Mouse (Mus musculus): Measurements from ENCODE around the gene Arl2bp. TPM values are rescaled to one million over a fixed set of nuclear protein-coding genes. Genes with fewer than 3 reads are reported as not detected.
A peak's percentile ranks its signal among the peaks of the same experiment; 100 is the strongest.

The Arl2bp gene
- polyA plus RNA-seq (2014; fragmentation: Nextera tagmentation; extraction: Ambion mirVana): 89.6 and 95.5 TPM in 2 replicates

- no peaks in the 10 kb centered on the region for H3K9me3 ChIP-seq (ENCODE audit: control insufficient read depth, low read length)
- peaks cover 7% of the 10 kb centered on the region; the same call in 1 of the 2 replicates for H3K4me1 ChIP-seq (ENCODE audit: control insufficient read depth, insufficient read depth, low read length)
- H3K9ac ChIP-seq (ENCODE audit: low read length): peak within 1 kb of the TSS; percentile 97
- ATAC-seq (ENCODE audit: insufficient read depth, low FRiP score, low TSS enrichment): peak; percentile 99
- H3K4me2 ChIP-seq (ENCODE audit: low read depth): peak within 1 kb of the TSS; percentile 67
- under 1% methylated on average over 73 of the region's 74 CpGs for WGBS
- H3K27ac ChIP-seq (ENCODE audit: low read depth, low read length): peak within 1 kb of the TSS; percentile 81
- H3K36me3 ChIP-seq (ENCODE audit: control insufficient read depth, insufficient read depth, low read length): peaks cover 5% of the 10 kb centered on the region
- no peaks in the 10 kb centered on the region for H3K27me3 ChIP-seq (ENCODE audit: control insufficient read depth, insufficient read depth, low read length)
- H3K4me3 ChIP-seq (ENCODE audit: low read depth, low read length): peak within 1 kb of the TSS; percentile 87
- peak; percentile 95 for DNase-seq (ENCODE audit: low spot score)
These were observed at the start of gene Arl2bp for GRCm38 (mm10) chr8:94666456-94667308. Arl2bp (plus strand) TSS chr8:94666600.

DNA sequence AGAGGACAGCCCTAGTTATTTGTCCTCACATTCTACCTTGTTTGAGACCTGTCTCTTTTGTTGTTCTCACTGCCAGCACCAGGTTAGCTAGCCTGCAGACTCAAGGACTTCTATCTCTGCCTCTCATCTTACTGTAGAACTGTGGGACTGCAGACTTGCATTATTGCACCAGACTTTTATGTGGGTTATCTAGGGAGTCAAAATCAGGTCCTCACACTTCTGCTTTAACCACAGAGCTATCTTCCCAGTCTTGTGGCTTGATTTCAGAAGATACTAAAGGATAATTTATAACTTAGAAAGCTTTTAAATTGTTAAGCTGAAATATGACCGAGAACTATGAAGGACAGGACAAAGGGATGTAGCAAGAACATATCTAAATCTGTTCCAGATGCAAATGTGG is 41.5 kb upstream of the Arl2bp start:
- Histone ChIP-seq H3K27me3 (ENCODE audit: control insufficient read depth, insufficient read depth, low read length) (no peaks in the 10 kb centered on the region), H3K27ac (ENCODE audit: low read depth, low read length) (no peak overlapping the region), H3K4me3 (ENCODE audit: low read depth, low read length) (no peak overlapping the region), H3K36me3 (ENCODE audit: control insufficient read depth, insufficient read depth, low read length) (no peaks in the 10 kb centered on the region), H3K9me3 (ENCODE audit: control insufficient read depth, low read length) (no peaks in the 10 kb centered on the region), H3K4me1 (ENCODE audit: control insufficient read depth, insufficient read depth, low read length) (no peaks in the 10 kb centered on the region), H3K9ac (ENCODE audit: low read length) (no peak overlapping the region), H3K4me2 (ENCODE audit: low read depth) (no peak overlapping the region)
- WGBS: 83% methylated on average over 1 of the region's 1 CpGs
- no peak for DNase-seq (ENCODE audit: low spot score)
- no peak for ATAC-seq (ENCODE audit: insufficient read depth, low FRiP score, low TSS enrichment)

DNA sequence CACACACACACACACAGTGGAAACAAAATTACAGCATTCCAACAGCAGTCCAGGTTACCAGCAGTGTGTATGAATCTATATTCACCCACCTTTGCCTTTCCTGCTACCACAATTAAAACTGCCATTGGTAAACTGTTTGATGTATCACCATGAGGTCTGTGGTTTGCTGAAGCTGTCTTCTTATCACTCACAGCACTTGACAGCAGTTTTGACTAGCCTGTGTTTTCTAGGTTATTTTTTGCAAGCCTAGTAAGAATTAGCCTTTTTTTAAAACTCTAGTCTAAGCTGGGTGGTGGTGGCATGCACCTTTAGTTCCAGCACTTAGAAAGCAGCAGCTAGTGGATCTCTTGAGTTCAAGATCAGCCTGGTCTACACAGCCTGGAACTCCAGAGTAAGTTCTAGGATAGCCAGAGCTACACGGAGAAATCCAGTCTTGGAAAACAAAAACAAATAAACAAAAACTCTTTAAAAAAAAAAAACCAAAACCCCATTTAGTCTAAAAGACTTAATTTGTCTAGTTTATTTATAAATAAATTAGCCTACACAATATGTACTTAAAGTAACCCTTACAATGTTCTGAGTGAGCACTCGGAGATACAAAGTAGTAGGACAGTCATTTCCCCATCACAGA is 32.7 kb upstream of the Arl2bp start:
- Histone ChIP-seq H3K9me3 (ENCODE audit: control insufficient read depth, low read length) (no peaks in the 10 kb centered on the region), H3K9ac (ENCODE audit: low read length) (no peak overlapping the region), H3K4me3 (ENCODE audit: low read depth, low read length) (no peak overlapping the region), H3K4me1 (ENCODE audit: control insufficient read depth, insufficient read depth, low read length) (no peaks in the 10 kb centered on the region), H3K27ac (ENCODE audit: low read depth, low read length) (no peak overlapping the region), H3K4me2 (ENCODE audit: low read depth) (no peak overlapping the region), H3K36me3 (ENCODE audit: control insufficient read depth, insufficient read depth, low read length) (peaks cover 4% of the 10 kb centered on the region; the same call in 1 of the 2 replicates), H3K27me3 (ENCODE audit: control insufficient read depth, insufficient read depth, low read length) (no peaks in the 10 kb centered on the region)
- ATAC-seq (ENCODE audit: insufficient read depth, low FRiP score, low TSS enrichment) (no peak), DNase-seq (ENCODE audit: low spot score) (no peak)
- WGBS: 93% methylated on average over 2 of the region's 2 CpGs

GRCm38 (mm10) chr8:94634211-94634610 is 32.2 kb upstream of the Arl2bp start:
- Histone ChIP-seq H3K9ac (ENCODE audit: low read length) (no peak overlapping the region), H3K9me3 (ENCODE audit: control insufficient read depth, low read length) (no peaks in the 10 kb centered on the region), H3K4me2 (ENCODE audit: low read depth) (no peak overlapping the region), H3K4me3 (ENCODE audit: low read depth, low read length) (no peak overlapping the region), H3K27ac (ENCODE audit: low read depth, low read length) (no peak overlapping the region), H3K36me3 (ENCODE audit: control insufficient read depth, insufficient read depth, low read length) (peaks cover 4% of the 10 kb centered on the region; the same call in 1 of the 2 replicates), H3K4me1 (ENCODE audit: control insufficient read depth, insufficient read depth, low read length) (no peaks in the 10 kb centered on the region), H3K27me3 (ENCODE audit: control insufficient read depth, insufficient read depth, low read length) (no peaks in the 10 kb centered on the region)
- ATAC-seq (ENCODE audit: insufficient read depth, low FRiP score, low TSS enrichment) (no peak), DNase-seq (ENCODE audit: low spot score) (no peak)

- H3K9ac ChIP-seq (ENCODE audit: low read length): no peak overlapping the region
- no peak overlapping the region for H3K4me3 ChIP-seq (ENCODE audit: low read depth, low read length)
- H3K4me2 ChIP-seq (ENCODE audit: low read depth): no peak overlapping the region
- ATAC-seq (ENCODE audit: insufficient read depth, low FRiP score, low TSS enrichment) (no peak), DNase-seq (ENCODE audit: low spot score) (no peak)
- H3K9me3 ChIP-seq (ENCODE audit: control insufficient read depth, low read length): no peaks in the 10 kb centered on the region
- peaks cover 7% of the 10 kb centered on the region; the same call in 1 of the 2 replicates for H3K36me3 ChIP-seq (ENCODE audit: control insufficient read depth, insufficient read depth, low read length)
- no peaks in the 10 kb centered on the region for H3K4me1 ChIP-seq (ENCODE audit: control insufficient read depth, insufficient read depth, low read length)
- no peak overlapping the region for H3K27ac ChIP-seq (ENCODE audit: low read depth, low read length)
- 97% methylated on average over 2 of the region's 2 CpGs for WGBS
- no peaks in the 10 kb centered on the region for H3K27me3 ChIP-seq (ENCODE audit: control insufficient read depth, insufficient read depth, low read length)
These were observed 25.2 kb upstream of the Arl2bp start for GRCm38 (mm10) chr8:94641183-94641582.

DNA sequence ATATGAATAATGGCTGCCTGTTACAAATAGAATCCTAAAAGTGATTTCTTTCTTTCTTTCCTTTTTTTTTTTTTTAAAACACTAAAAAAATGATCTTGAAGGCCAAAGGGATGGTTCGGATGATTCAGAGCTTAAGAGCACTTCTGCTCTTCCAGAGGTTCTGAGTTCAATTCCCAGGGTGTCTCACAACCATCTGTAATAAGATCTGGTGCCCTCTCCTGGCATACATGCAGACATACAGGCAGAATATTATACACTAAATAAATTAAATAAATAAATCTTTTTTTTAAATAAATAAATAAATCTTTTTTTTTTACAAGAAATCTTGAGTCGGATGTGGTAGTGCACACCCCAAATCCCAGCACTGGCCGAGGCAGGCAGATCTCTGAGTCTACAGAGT is 24.5 kb upstream of the Arl2bp start:
- Histone ChIP-seq H3K27me3 (ENCODE audit: control insufficient read depth, insufficient read depth, low read length) (no peaks in the 10 kb centered on the region), H3K4me2 (ENCODE audit: low read depth) (no peak overlapping the region), H3K9ac (ENCODE audit: low read length) (no peak overlapping the region), H3K4me1 (ENCODE audit: control insufficient read depth, insufficient read depth, low read length) (no peaks in the 10 kb centered on the region), H3K9me3 (ENCODE audit: control insufficient read depth, low read length) (no peaks in the 10 kb centered on the region), H3K27ac (ENCODE audit: low read depth, low read length) (no peak overlapping the region), H3K36me3 (ENCODE audit: control insufficient read depth, insufficient read depth, low read length) (peaks cover 8% of the 10 kb centered on the region), H3K4me3 (ENCODE audit: low read depth, low read length) (no peak overlapping the region)
- no peak for ATAC-seq (ENCODE audit: insufficient read depth, low FRiP score, low TSS enrichment)
- DNase-seq (ENCODE audit: low spot score): no peak
- 89% methylated on average over 3 of the region's 3 CpGs for WGBS

GRCm38 (mm10) chr8:94645202-94645601 is 21.2 kb upstream of the Arl2bp start:
- Histone ChIP-seq H3K4me1 (ENCODE audit: control insufficient read depth, insufficient read depth, low read length) (no peaks in the 10 kb centered on the region), H3K4me3 (ENCODE audit: low read depth, low read length) (no peak overlapping the region), H3K9ac (ENCODE audit: low read length) (no peak overlapping the region), H3K36me3 (ENCODE audit: control insufficient read depth, insufficient read depth, low read length) (peaks cover 5% of the 10 kb centered on the region), H3K27ac (ENCODE audit: low read depth, low read length) (no peak overlapping the region), H3K27me3 (ENCODE audit: control insufficient read depth, insufficient read depth, low read length) (no peaks in the 10 kb centered on the region), H3K9me3 (ENCODE audit: control insufficient read depth, low read length) (no peaks in the 10 kb centered on the region), H3K4me2 (ENCODE audit: low read depth) (no peak overlapping the region)
- 65% methylated on average over 1 of the region's 1 CpGs for WGBS
- DNase-seq (ENCODE audit: low spot score) (no peak), ATAC-seq (ENCODE audit: insufficient read depth, low FRiP score, low TSS enrichment) (no peak)

DNA sequence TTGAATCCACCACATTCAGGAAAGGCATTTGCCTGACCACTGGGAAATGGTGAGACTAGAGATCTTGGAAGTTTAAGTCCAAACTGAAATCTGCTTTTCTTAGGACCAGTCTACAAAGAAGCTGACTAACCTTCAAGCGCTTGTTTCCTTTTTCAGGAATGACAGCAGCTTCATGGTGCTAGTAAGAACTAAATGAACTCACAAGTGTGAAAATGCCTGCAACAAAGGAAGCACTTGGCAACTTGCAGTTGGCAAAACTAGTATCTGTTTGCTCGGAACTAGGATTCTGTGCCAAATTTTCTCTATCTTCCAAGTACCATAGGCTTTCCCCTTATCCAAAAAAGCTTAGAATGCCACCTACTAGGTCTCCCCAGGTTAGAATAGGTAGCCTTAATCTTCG is 20.2 kb upstream of the Arl2bp start:
- Histone ChIP-seq H3K9me3 (ENCODE audit: control insufficient read depth, low read length) (no peaks in the 10 kb centered on the region), H3K36me3 (ENCODE audit: control insufficient read depth, insufficient read depth, low read length) (peaks cover 3% of the 10 kb centered on the region), H3K4me2 (ENCODE audit: low read depth) (no peak overlapping the region), H3K4me1 (ENCODE audit: control insufficient read depth, insufficient read depth, low read length) (no peaks in the 10 kb centered on the region), H3K27ac (ENCODE audit: low read depth, low read length) (no peak overlapping the region), H3K4me3 (ENCODE audit: low read depth, low read length) (no peak overlapping the region), H3K9ac (ENCODE audit: low read length) (no peak overlapping the region), H3K27me3 (ENCODE audit: control insufficient read depth, insufficient read depth, low read length) (no peaks in the 10 kb centered on the region)
- DNase-seq (ENCODE audit: low spot score) (no peak), ATAC-seq (ENCODE audit: insufficient read depth, low FRiP score, low TSS enrichment) (no peak)
- 93% methylated on average over 3 of the region's 3 CpGs for WGBS

- Histone ChIP-seq H3K4me2 (ENCODE audit: low read depth) (no peak overlapping the region), H3K9ac (ENCODE audit: low read length) (no peak overlapping the region), H3K4me1 (ENCODE audit: control insufficient read depth, insufficient read depth, low read length) (no peaks in the 10 kb centered on the region), H3K27me3 (ENCODE audit: control insufficient read depth, insufficient read depth, low read length) (no peaks in the 10 kb centered on the region), H3K9me3 (ENCODE audit: control insufficient read depth, low read length) (no peaks in the 10 kb centered on the region), H3K4me3 (ENCODE audit: low read depth, low read length) (no peak overlapping the region), H3K36me3 (ENCODE audit: control insufficient read depth, insufficient read depth, low read length) (peaks cover 3% of the 10 kb centered on the region), H3K27ac (ENCODE audit: low read depth, low read length) (no peak overlapping the region)
- DNase-seq (ENCODE audit: low spot score) (no peak), ATAC-seq (ENCODE audit: insufficient read depth, low FRiP score, low TSS enrichment) (no peak)
- 50% methylated on average over 3 of the region's 3 CpGs for WGBS
These were observed 16.9 kb upstream of the Arl2bp start for GRCm38 (mm10) chr8:94649496-94649895.
